35 mouse cellular contexts compared by ENCODE assay signal in genomic region chr8:66503381-66503780, GRCm38 (mm10). TPM values are rescaled to one million over a fixed set of nuclear protein-coding genes. Genes with fewer than 3 reads are reported as not detected.
"Had no signal": no experiment of that assay in that cellular context is flagged by ENCODE, and none has a peak within 500 bp of the region (broad histone marks: within the 10 kb centered on the region; RNA-seq: fewer than 3 reads in every experiment).

No protein-coding gene starts in this region.

- H3K36me3 ChIP-seq: embryonic facial prominence, embryonic 10.5 days; embryonic facial prominence, embryonic 12.5 days; embryonic facial prominence, embryonic 13.5 days; embryonic facial prominence, embryonic 15.5 days; forebrain, embryonic 10.5 days; forebrain, embryonic 12.5 days; forebrain, embryonic 15.5 days; heart, embryonic 10.5 days had no signal

- H3K4me3 ChIP-seq: embryonic facial prominence, embryonic 10.5 days; embryonic facial prominence, embryonic 12.5 days; embryonic facial prominence, embryonic 13.5 days; embryonic facial prominence, embryonic 15.5 days; erythroblast, embryonic 14.5 days; forebrain, embryonic 10.5 days; forebrain, embryonic 12.5 days; forebrain, embryonic 13.5 days; forebrain, embryonic 15.5 days; gastrocnemius, adult 2 months; heart, adult 2 months; heart, embryonic 10.5 days had no signal

- H3K27me3 ChIP-seq: embryonic facial prominence, embryonic 12.5 days; embryonic facial prominence, embryonic 13.5 days; embryonic facial prominence, embryonic 15.5 days; forebrain, embryonic 12.5 days; forebrain, embryonic 13.5 days; forebrain, embryonic 15.5 days had no signal

- H3K9me3 ChIP-seq: embryonic facial prominence, embryonic 10.5 days; embryonic facial prominence, embryonic 12.5 days; embryonic facial prominence, embryonic 13.5 days; embryonic facial prominence, embryonic 15.5 days; forebrain, embryonic 10.5 days; forebrain, embryonic 12.5 days; forebrain, embryonic 13.5 days; forebrain, embryonic 15.5 days; heart, embryonic 10.5 days had no signal

- H3K4me1 ChIP-seq: embryonic facial prominence, embryonic 10.5 days; embryonic facial prominence, embryonic 12.5 days; embryonic facial prominence, embryonic 13.5 days; embryonic facial prominence, embryonic 15.5 days; forebrain, embryonic 10.5 days; forebrain, embryonic 12.5 days; forebrain, embryonic 13.5 days; forebrain, embryonic 15.5 days; heart, embryonic 10.5 days had no signal

- H3K4me2 ChIP-seq: embryonic facial prominence, embryonic 12.5 days; embryonic facial prominence, embryonic 13.5 days; embryonic facial prominence, embryonic 15.5 days; forebrain, embryonic 12.5 days; forebrain, embryonic 13.5 days; forebrain, embryonic 15.5 days; heart, embryonic 11.5 days had no signal

- DNase-seq: cerebellum, postnatal 10 days; cerebellum, postnatal 14 days; cerebellum, postnatal 25 days; cerebellum, postnatal 36 days; embryo, embryonic 11 days; forebrain, postnatal 0 days; gastrocnemius, adult 2 months; gastrocnemius, postnatal 10 days; gastrocnemius, postnatal 14 days; gastrocnemius, postnatal 25 days; gastrocnemius, postnatal 36 days; heart, adult 11 months; heart, adult 18-20 months; heart, adult 2 months had no signal

- H3K9ac ChIP-seq: embryonic facial prominence, embryonic 12.5 days; embryonic facial prominence, embryonic 13.5 days; embryonic facial prominence, embryonic 15.5 days; forebrain, embryonic 12.5 days; forebrain, embryonic 13.5 days; forebrain, embryonic 15.5 days; forebrain, postnatal 0 days had no signal

- H3K27ac ChIP-seq: embryonic facial prominence, embryonic 10.5 days; embryonic facial prominence, embryonic 12.5 days; embryonic facial prominence, embryonic 13.5 days; embryonic facial prominence, embryonic 15.5 days; forebrain, embryonic 10.5 days; forebrain, embryonic 12.5 days; forebrain, embryonic 13.5 days; forebrain, embryonic 15.5 days; gastrocnemius, adult 2 months; heart, adult 2 months; heart, embryonic 10.5 days had no signal

RNA-seq across cellular contexts. Expression of gene Tktl2, which starts 8.2 kb away (rescaled TPM):
- total RNA-seq: common myeloid progenitor, adult 5-6 weeks; gastrocnemius, adult 18-20 months; gastrocnemius, adult 2 months; gastrocnemius, postnatal 10 days; gastrocnemius, postnatal 14 days; gastrocnemius, postnatal 25 days; gastrocnemius, postnatal 36 days; gastrocnemius, postnatal 4 days; granulocyte monocyte progenitor cell, adult 5-6 weeks; heart, adult 18-20 months; heart, adult 2 months; heart, adult 8-10 months had no signal
- polyA plus RNA-seq: embryonic facial prominence, embryonic 10.5 days; embryonic facial prominence, embryonic 11.5 days; embryonic facial prominence, embryonic 12.5 days; embryonic facial prominence, embryonic 13.5 days; embryonic facial prominence, embryonic 14.5 days; embryonic facial prominence, embryonic 15.5 days; erythroblast, embryonic 14.5 days; forebrain, embryonic 10.5 days; forebrain, embryonic 11.5 days; forebrain, embryonic 12.5 days; forebrain, embryonic 14.5 days; forebrain, embryonic 15.5 days; gonadal fat pad, adult 2 months; heart, adult 2 months; heart, embryonic 10.5 days; heart, embryonic 11.5 days had no signal
